Mouse (Mus musculus): ENCODE data around the gene Cfap57. TPM values are rescaled to one million over a fixed set of nuclear protein-coding genes. Genes with fewer than 3 reads are reported as not detected.
A peak's percentile ranks its signal among the peaks of the same experiment; 100 is the strongest.

Cfap57 gene
- not detected for polyA plus RNA-seq (2012; fragmentation: generic; extraction: Trizol)

DNA sequence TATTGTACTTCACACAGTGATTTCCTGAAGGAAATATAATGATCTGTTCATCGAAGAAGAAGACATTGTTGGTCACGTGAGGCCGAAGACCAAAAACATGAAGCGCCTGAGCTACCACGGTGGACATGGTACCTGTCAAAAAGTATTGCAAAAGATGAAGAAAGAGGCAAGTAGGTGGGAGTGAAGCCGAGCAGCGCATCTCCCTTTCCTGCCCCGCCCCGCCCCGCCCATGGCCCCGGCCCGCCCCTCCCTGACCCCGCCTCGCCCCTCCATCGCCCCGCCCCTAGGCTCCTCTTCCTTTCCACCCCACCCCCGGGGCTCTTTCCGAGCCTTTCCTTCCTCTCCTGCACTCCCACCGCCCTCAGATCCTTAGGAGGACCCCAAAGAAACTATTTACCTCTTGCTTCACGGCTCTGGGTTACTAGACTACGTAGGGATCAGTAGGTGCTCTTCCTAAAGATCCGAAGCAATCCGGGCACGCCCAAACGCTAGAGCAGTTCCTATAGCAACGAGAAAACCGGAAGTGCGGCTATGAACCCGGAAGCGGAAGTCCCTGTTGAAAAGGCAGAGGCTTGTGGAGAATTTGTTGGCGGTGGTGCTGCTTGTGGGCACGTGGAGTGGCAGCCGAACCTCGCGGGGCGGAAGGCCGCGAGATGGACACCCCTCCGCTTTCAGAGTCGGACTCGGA lies at the start of gene Cfap57, which contains the start of gene Ebna1bp2:
Gene Cfap57, minus strand, starts transcription at position 499 of the 688 bp plus-strand sequence.
Gene Ebna1bp2, plus strand, starts transcription at position 521 of the 688 bp plus-strand sequence.
- Histone ChIP-seq H3K4me3 (peak within 1 kb of the TSS; percentile 73), H3K4me2 (ENCODE audit: low read depth) (peak within 1 kb of the TSS; percentile 81), H3K79me2 (ENCODE audit: control insufficient read depth, insufficient read depth) (peaks cover 15% of the 10 kb centered on the region), H3K36me3 (ENCODE audit: control insufficient read depth, insufficient read depth) (no peaks in the 10 kb centered on the region), H3K27me3 (ENCODE audit: control insufficient read depth, insufficient read depth, insufficient read length) (no peaks in the 10 kb centered on the region), H3ac (ENCODE audit: control insufficient read depth, insufficient read length) (peak within 1 kb of the TSS; percentile 15)
- TF ChIP-seq CEBPB (IDR thresholded peaks at IDR 0.05; ENCODE audit: insufficient read depth, poor library complexity, severe bottlenecking) (0 out of 2 replicates have a peak, but pooled peaks have one; percentile 16), TCF12 (IDR thresholded peaks at IDR 0.05; ENCODE audit: insufficient read depth, poor library complexity, severe bottlenecking) (no peak), MYOG (IDR thresholded peaks at IDR 0.05; ENCODE audit: control insufficient read depth in 1 of 3, insufficient read depth in 1 of 3, insufficient read length in 2 of 3, low read depth in 2 of 3) (no peak), REST (IDR thresholded peaks at IDR 0.05; ENCODE audit: insufficient read depth, insufficient read length) (no peak), TCF3 (IDR thresholded peaks at IDR 0.05; ENCODE audit: insufficient read length, low read depth) (no peak), E2F4 (IDR thresholded peaks at IDR 0.05; ENCODE audit: insufficient read depth) (no peak), POLR2A (IDR thresholded peaks at IDR 0.05; ENCODE audit: insufficient read length, low read depth) (peak; percentile 79), USF1 (IDR thresholded peaks at IDR 0.05; ENCODE audit: low read depth) (peak; percentile 67), SRF (IDR thresholded peaks at IDR 0.05; ENCODE audit: control insufficient read depth, insufficient read length, low read depth) (no peak), POLR2AphosphoS2 (IDR thresholded peaks at IDR 0.05; ENCODE audit: insufficient read length, low read depth) (peak; percentile 70), MAX (IDR thresholded peaks at IDR 0.05; ENCODE audit: low read depth) (peak; percentile 61), MYOD1 (IDR thresholded peaks at IDR 0.05; ENCODE audit: control insufficient read depth in 1 of 3, insufficient read length in 2 of 3, low read depth in 2 of 3) (no peak)

DNA sequence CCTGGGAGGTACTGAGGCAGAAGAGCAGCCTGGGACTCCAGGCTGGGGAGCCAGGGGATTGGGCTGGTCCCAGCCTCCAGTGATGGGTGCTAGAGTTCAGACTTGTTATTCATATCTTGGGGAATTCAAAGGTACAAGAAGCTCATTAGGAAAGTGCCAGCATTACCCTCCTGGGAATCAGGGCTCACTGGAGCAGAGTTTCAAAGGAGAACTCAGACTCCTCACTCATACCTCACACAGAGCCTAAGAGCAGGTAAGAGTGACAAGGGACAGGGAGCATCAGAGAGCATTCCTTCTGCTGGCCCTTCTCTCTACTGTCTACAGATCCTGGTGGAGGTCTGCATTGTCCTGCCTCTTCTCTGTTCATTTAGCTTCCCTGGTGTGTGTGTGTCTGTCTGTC lies 38.1 kb upstream of the Cfap57 start, which contains the start of gene Olfr62:
Gene Olfr62, plus strand, starts transcription at position 301 of the 400 bp plus-strand sequence.
- Histone ChIP-seq H3K36me3 (ENCODE audit: control insufficient read depth, insufficient read depth) (no peaks in the 10 kb centered on the region), H3K4me3 (no peak within 1 kb of the TSS), H3K27me3 (ENCODE audit: control insufficient read depth, insufficient read depth, insufficient read length) (no peaks in the 10 kb centered on the region), H3ac (ENCODE audit: control insufficient read depth, insufficient read length) (no peak within 1 kb of the TSS), H3K4me2 (ENCODE audit: low read depth) (no peak within 1 kb of the TSS), H3K79me2 (ENCODE audit: control insufficient read depth, insufficient read depth) (no peaks in the 10 kb centered on the region)
- no peak for TF ChIP-seq MYOG (IDR thresholded peaks at IDR 0.05; ENCODE audit: control insufficient read depth in 1 of 3, insufficient read depth in 1 of 3, insufficient read length in 2 of 3, low read depth in 2 of 3)
- no peak for TF ChIP-seq CEBPB (IDR thresholded peaks at IDR 0.05; ENCODE audit: insufficient read depth, poor library complexity, severe bottlenecking)
- no peak for TF ChIP-seq TCF3 (IDR thresholded peaks at IDR 0.05; ENCODE audit: insufficient read length, low read depth)
- no peak for TF ChIP-seq TCF12 (IDR thresholded peaks at IDR 0.05; ENCODE audit: insufficient read depth, poor library complexity, severe bottlenecking)
- TF ChIP-seq REST (IDR thresholded peaks at IDR 0.05; ENCODE audit: insufficient read depth, insufficient read length) = no peak
- no peak for TF ChIP-seq POLR2AphosphoS2 (IDR thresholded peaks at IDR 0.05; ENCODE audit: insufficient read length, low read depth)
- TF ChIP-seq POLR2A (IDR thresholded peaks at IDR 0.05; ENCODE audit: insufficient read length, low read depth) = no peak
- TF ChIP-seq SRF (IDR thresholded peaks at IDR 0.05; ENCODE audit: control insufficient read depth, insufficient read length, low read depth) = no peak
- TF ChIP-seq E2F4 (IDR thresholded peaks at IDR 0.05; ENCODE audit: insufficient read depth) = no peak
- no peak for TF ChIP-seq USF1 (IDR thresholded peaks at IDR 0.05; ENCODE audit: low read depth)
- no peak for TF ChIP-seq MYOD1 (IDR thresholded peaks at IDR 0.05; ENCODE audit: control insufficient read depth in 1 of 3, insufficient read length in 2 of 3, low read depth in 2 of 3)
- no peak for TF ChIP-seq MAX (IDR thresholded peaks at IDR 0.05; ENCODE audit: low read depth)

DNA sequence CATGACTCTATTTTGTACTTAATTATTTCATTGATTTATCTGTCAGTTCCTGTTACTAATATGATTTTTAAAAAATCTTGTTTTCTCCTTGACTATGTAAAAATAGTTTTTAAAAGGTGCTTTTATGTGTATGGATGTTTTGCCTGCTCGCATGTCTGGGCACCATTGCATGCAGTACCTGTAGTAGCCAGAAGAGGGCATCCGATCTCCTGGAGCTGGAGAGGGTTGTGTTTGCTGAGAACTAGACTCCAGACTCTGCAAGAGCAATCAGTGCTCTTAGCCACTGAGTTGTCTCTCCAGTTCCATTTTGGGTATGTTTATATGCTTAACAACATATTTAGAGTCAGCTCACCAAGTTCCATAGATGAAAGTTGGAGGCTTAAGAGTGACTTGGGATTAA lies 24.7 kb upstream of the Cfap57 start:
- Histone ChIP-seq H3K4me3 (no peak overlapping the region), H3K4me2 (ENCODE audit: low read depth) (no peak overlapping the region), H3K79me2 (ENCODE audit: control insufficient read depth, insufficient read depth) (no peaks in the 10 kb centered on the region), H3K27me3 (ENCODE audit: control insufficient read depth, insufficient read depth, insufficient read length) (peaks cover 12% of the 10 kb centered on the region), H3K36me3 (ENCODE audit: control insufficient read depth, insufficient read depth) (no peaks in the 10 kb centered on the region), H3ac (ENCODE audit: control insufficient read depth, insufficient read length) (no peak overlapping the region)
- no peak for TF ChIP-seq CEBPB (IDR thresholded peaks at IDR 0.05; ENCODE audit: insufficient read depth, poor library complexity, severe bottlenecking)
- no peak for TF ChIP-seq E2F4 (IDR thresholded peaks at IDR 0.05; ENCODE audit: insufficient read depth)
- no peak for TF ChIP-seq MYOD1 (IDR thresholded peaks at IDR 0.05; ENCODE audit: control insufficient read depth in 1 of 3, insufficient read length in 2 of 3, low read depth in 2 of 3)
- TF ChIP-seq MYOG (IDR thresholded peaks at IDR 0.05; ENCODE audit: control insufficient read depth in 1 of 3, insufficient read depth in 1 of 3, insufficient read length in 2 of 3, low read depth in 2 of 3) = no peak
- no peak for TF ChIP-seq POLR2A (IDR thresholded peaks at IDR 0.05; ENCODE audit: insufficient read length, low read depth)
- no peak for TF ChIP-seq POLR2AphosphoS2 (IDR thresholded peaks at IDR 0.05; ENCODE audit: insufficient read length, low read depth)
- no peak for TF ChIP-seq REST (IDR thresholded peaks at IDR 0.05; ENCODE audit: insufficient read depth, insufficient read length)
- no peak for TF ChIP-seq SRF (IDR thresholded peaks at IDR 0.05; ENCODE audit: control insufficient read depth, insufficient read length, low read depth)
- TF ChIP-seq TCF12 (IDR thresholded peaks at IDR 0.05; ENCODE audit: insufficient read depth, poor library complexity, severe bottlenecking) = no peak
- no peak for TF ChIP-seq TCF3 (IDR thresholded peaks at IDR 0.05; ENCODE audit: insufficient read length, low read depth)
- TF ChIP-seq USF1 (IDR thresholded peaks at IDR 0.05; ENCODE audit: low read depth) = no peak
- TF ChIP-seq MAX (IDR thresholded peaks at IDR 0.05; ENCODE audit: low read depth) = no peak

GRCm38 (mm10) chr4:118642346-118643190 lies 22.0 kb upstream of the Cfap57 start:
- Histone ChIP-seq H3ac (ENCODE audit: control insufficient read depth, insufficient read length) (no peak overlapping the region), H3K79me2 (ENCODE audit: control insufficient read depth, insufficient read depth) (no peaks in the 10 kb centered on the region), H3K36me3 (ENCODE audit: control insufficient read depth, insufficient read depth) (no peaks in the 10 kb centered on the region), H3K4me2 (ENCODE audit: low read depth) (peak overlapping the region; percentile 62), H3K27me3 (ENCODE audit: control insufficient read depth, insufficient read depth, insufficient read length) (peaks cover 10% of the 10 kb centered on the region), H3K4me3 (no peak overlapping the region)
- TF ChIP-seq TCF3 (IDR thresholded peaks at IDR 0.05; ENCODE audit: insufficient read length, low read depth) (no peak), MAX (IDR thresholded peaks at IDR 0.05; ENCODE audit: low read depth) (no peak), TCF12 (IDR thresholded peaks at IDR 0.05; ENCODE audit: insufficient read depth, poor library complexity, severe bottlenecking) (no peak), USF1 (IDR thresholded peaks at IDR 0.05; ENCODE audit: low read depth) (no peak), MYOG (IDR thresholded peaks at IDR 0.05; ENCODE audit: control insufficient read depth in 1 of 3, insufficient read depth in 1 of 3, insufficient read length in 2 of 3, low read depth in 2 of 3) (no peak), MYOD1 (IDR thresholded peaks at IDR 0.05; ENCODE audit: control insufficient read depth in 1 of 3, insufficient read length in 2 of 3, low read depth in 2 of 3) (no peak), E2F4 (IDR thresholded peaks at IDR 0.05; ENCODE audit: insufficient read depth) (no peak), POLR2AphosphoS2 (IDR thresholded peaks at IDR 0.05; ENCODE audit: insufficient read length, low read depth) (no peak), REST (IDR thresholded peaks at IDR 0.05; ENCODE audit: insufficient read depth, insufficient read length) (no peak), SRF (IDR thresholded peaks at IDR 0.05; ENCODE audit: control insufficient read depth, insufficient read length, low read depth) (no peak), CEBPB (IDR thresholded peaks at IDR 0.05; ENCODE audit: insufficient read depth, poor library complexity, severe bottlenecking) (no peak), POLR2A (IDR thresholded peaks at IDR 0.05; ENCODE audit: insufficient read length, low read depth) (no peak)
